Mouse (Mus musculus) large intestine, adult 2 months (tissue): ENCODE data around the gene Nod2. TPM values are rescaled to one million over a fixed set of nuclear protein-coding genes. Genes with fewer than 3 reads are reported as not detected.

Experiments
- DNase-seq: peaks from one replicate; pipeline ENCODE4 v3.0.0-alpha.2; 2012; ENCODE audit warnings: low read depth, low spot score
- WGBS: fragments of 180-500 bp; shearing (Covaris S2); methylation state at CpG from one replicate; pipeline ENCODE4 v1.1.7; 2018; 5-methylcytosine and 5-hydroxymethylcytosine counted together
- polyA plus RNA-seq: library from polyadenylated mRNA; depleted of rRNA; stranded (reverse); fragments of >200 nt; gene quantifications from 2 replicates; pipeline ENCODE4 v1.2.3, GENCODE M21; 2012; rRNA removed

Gene Nod2
- polyA plus RNA-seq, 1 experiment: 1.2 TPM

GRCm38 (mm10) chr8:88697642-88698031 is 50.5 kb downstream of the Nod2 start:
- 3% methylated on average over 4 of the region's 4 CpGs for WGBS
- DNase-seq: no peak

- whole genome bisulfite sequencing: 27% methylated on average over 2 of the region's 2 CpGs
These were observed 50.9 kb downstream of the Nod2 start for GRCm38 (mm10) chr8:88698048-88698447.

GRCm38 (mm10) chr8:88701611-88702010 is 54.5 kb downstream of the Nod2 start:
- DNase-seq: no peak
- 10% methylated on average over 2 of the region's 2 CpGs for WGBS

More at GRCm38 (mm10) chr8:88698048-88698447, 50.9 kb downstream of the Nod2 start:
- no peak for DNase-seq

GRCm38 (mm10) chr8:88702816-88703215 is 55.7 kb downstream of the Nod2 start:
- DNase-seq: no peak
- 79% methylated on average over 3 of the region's 3 CpGs for WGBS

GRCm38 (mm10) chr8:88723256-88723963 is 76.3 kb downstream of the Nod2 start:
- 62% methylated on average over 2 of the region's 2 CpGs for WGBS
- DNase-seq: no peak

Other genes starting within 250 kb of the Nod2 start
- gene Nkd1, start 126.0 kb upstream of the Nod2 start, polyA plus RNA-seq: 17.2 and 21.9 TPM in 2 replicates
- 21.3 and 43.2 TPM in 2 replicates for gene Snx20, start 11.2 kb upstream of the Nod2 start, polyA plus RNA-seq
- 7.7 and 10.4 TPM in 2 replicates for gene Cyld, start 49.7 kb downstream of the Nod2 start, polyA plus RNA-seq